Mouse (Mus musculus) ES-E14 (cell line): ENCODE measurements around the gene Slc39a11.

Experiments
- HCFC1 ChIP-seq: IDR thresholded peaks from 2 replicates; pipeline ENCODE4 v1.6.1; 2012; ENCODE audit warnings: low read length, inconsistent platforms, borderline replicate concordance; ENCODE audit not compliant: insufficient read depth
- ZC3H11A ChIP-seq: IDR thresholded peaks from 2 replicates; pipeline ENCODE4 v1.6.1; 2012; ENCODE audit warnings: low read depth, mild to moderate bottlenecking, inconsistent platforms, low read length, borderline replicate concordance
- ZNF384 ChIP-seq: IDR thresholded peaks from 2 replicates; pipeline ENCODE4 v1.6.1; 2012; ENCODE audit warnings: low read depth, low read length, inconsistent platforms

DNA sequence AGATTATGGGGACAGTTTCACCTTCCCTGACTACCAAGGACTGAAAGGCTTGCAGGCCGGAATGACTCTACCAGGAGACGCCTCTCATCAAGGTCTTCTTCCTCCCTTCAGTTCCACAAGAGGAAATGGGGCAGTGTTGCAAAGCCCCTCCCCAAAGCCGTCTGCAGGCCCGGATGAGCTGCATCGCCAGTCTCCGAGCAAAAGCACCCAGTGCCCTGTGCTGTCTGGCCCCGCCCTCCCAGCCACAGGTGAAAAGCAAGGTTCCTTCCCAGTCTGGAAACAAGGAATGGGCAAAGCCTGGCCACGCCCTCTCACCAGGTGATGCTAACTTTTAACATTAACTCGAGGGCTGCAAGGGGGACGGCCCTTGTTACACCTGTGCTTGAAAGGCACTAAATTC, 16.8 kb upstream of the Slc39a11 start:
- no peak for TF ChIP-seq ZC3H11A
- TF ChIP-seq ZNF384, result no peak
- TF ChIP-seq HCFC1, result no peak
